Mouse (Mus musculus) embryo, embryonic 11 days (tissue): ENCODE measurements around the gene P3h2.

Experiments
- DNase-seq: peaks from one replicate; pipeline ENCODE4 v3.0.0-alpha.2; 2015

P3h2 gene

GRCm38 (mm10) chr16:26060239-26061085, 45.1 kb downstream of the P3h2 start:
- DNase-seq: no peak

GRCm38 (mm10) chr16:26053631-26054030, 52.0 kb downstream of the P3h2 start:
- no peak for DNase-seq

- DNase-seq: peak; percentile 49
These were observed 56.0 kb downstream of the P3h2 start for GRCm38 (mm10) chr16:26049393-26050087.

- DNase-seq: no peak
These were observed 57.7 kb downstream of the P3h2 start for GRCm38 (mm10) chr16:26047870-26048269.

- DNase-seq: no peak
These were observed 58.2 kb downstream of the P3h2 start for GRCm38 (mm10) chr16:26047396-26047795.

- no peak for DNase-seq
These were observed 63.7 kb downstream of the P3h2 start for GRCm38 (mm10) chr16:26041929-26042303.

GRCm38 (mm10) chr16:26041021-26041928, 64.3 kb downstream of the P3h2 start:
- DNase-seq: peak; percentile 69

- DNase-seq: no peak
These were observed 66.3 kb downstream of the P3h2 start for GRCm38 (mm10) chr16:26039320-26039719.

GRCm38 (mm10) chr16:26035525-26035924, 70.1 kb downstream of the P3h2 start:
- no peak for DNase-seq

- no peak for DNase-seq
These were observed 70.5 kb downstream of the P3h2 start for GRCm38 (mm10) chr16:26035079-26035478.

- DNase-seq: no peak
These were observed 76.1 kb downstream of the P3h2 start for GRCm38 (mm10) chr16:26029424-26030012.

- no peak for DNase-seq
These were observed 79.2 kb downstream of the P3h2 start for GRCm38 (mm10) chr16:26026416-26026815.

- no peak for DNase-seq
These were observed 81.0 kb downstream of the P3h2 start for GRCm38 (mm10) chr16:26024543-26024942.

- no peak for DNase-seq
These were observed 82.2 kb downstream of the P3h2 start for GRCm38 (mm10) chr16:26023352-26023751.

- no peak for DNase-seq
These were observed 83.8 kb downstream of the P3h2 start for GRCm38 (mm10) chr16:26021759-26022158.

GRCm38 (mm10) chr16:26005811-26006210, 99.8 kb downstream of the P3h2 start:
- no peak for DNase-seq

- no peak for DNase-seq
These were observed 102.3 kb downstream of the P3h2 start for GRCm38 (mm10) chr16:26003261-26003660.

GRCm38 (mm10) chr16:26002848-26003247, 102.7 kb downstream of the P3h2 start:
- no peak for DNase-seq

GRCm38 (mm10) chr16:25994605-25995004, 111.0 kb downstream of the P3h2 start:
- DNase-seq: no peak

GRCm38 (mm10) chr16:25987221-25987620, 118.4 kb downstream of the P3h2 start:
- DNase-seq: no peak

- DNase-seq: peak; percentile 42
These were observed 121.9 kb downstream of the P3h2 start for GRCm38 (mm10) chr16:25983635-25984034.

GRCm38 (mm10) chr16:25979037-25979436, 126.5 kb downstream of the P3h2 start:
- no peak for DNase-seq

- DNase-seq: no peak
These were observed 128.4 kb downstream of the P3h2 start for GRCm38 (mm10) chr16:25977210-25977609.
